Mouse (Mus musculus) embryonic fibroblast, embryonic 13.5 days (primary cell): Measurements from ENCODE around the gene Trappc2l.

Source experiments
- CTCF ChIP-seq: IDR thresholded peaks from 2 replicates; pipeline ENCODE4 v1.5.1; 2011; ENCODE audit warnings: mild to moderate bottlenecking, control low read depth, low read length, moderate library complexity, borderline replicate concordance; ENCODE audit not compliant: insufficient read depth
- POLR2A ChIP-seq: IDR thresholded peaks from 2 replicates; pipeline ENCODE4 v1.6.1; 2011; ENCODE audit warnings: low read depth, mild to moderate bottlenecking, control low read depth, low read length, moderate library complexity

DNA sequence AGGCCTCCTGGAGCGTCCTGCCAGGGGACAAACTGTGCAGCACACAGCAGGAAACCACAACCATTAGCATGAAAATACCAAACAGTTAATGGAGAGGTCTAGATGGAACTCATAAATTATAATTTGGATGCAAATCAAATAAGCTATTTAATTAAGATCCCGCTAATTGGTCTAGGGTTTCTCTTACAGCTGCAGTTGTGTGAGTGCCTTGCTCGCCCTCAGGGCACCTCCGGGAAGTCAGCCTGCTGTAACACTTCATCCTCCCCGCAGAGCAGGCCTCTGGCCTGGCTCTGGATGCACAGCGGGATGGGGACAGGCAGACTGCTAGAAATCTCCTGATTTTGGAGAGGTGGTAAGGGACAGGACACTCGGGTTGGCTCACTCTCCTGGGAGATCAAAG is 25.3 kb upstream of the Trappc2l start:
- TF ChIP-seq POLR2A (no peak), CTCF (no peak)
